Mouse (Mus musculus): ENCODE results near the gene Loxl4.

DNA sequence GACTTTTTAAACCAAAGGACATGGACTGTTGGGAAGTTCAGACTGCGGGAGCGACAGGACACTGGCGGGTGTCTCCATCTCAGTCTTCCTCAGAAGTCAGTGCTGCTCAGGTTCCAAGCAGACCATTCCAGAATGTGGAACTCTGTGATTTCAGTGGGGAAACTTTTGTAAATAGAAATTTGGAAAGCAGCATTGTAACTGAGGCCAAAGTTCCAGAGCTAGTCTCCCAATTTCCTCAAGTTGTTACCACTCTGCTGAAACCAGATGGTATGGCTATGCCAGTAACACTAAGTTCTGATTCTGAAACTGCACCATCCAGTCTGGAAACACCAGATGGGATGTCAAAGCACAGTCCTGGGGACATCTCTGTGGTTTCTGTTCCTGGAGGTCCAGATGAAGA is 49.6 kb downstream of the Loxl4 start:
- no peak for TF ChIP-seq POLR2A (IDR thresholded peaks at IDR 0.05; ENCODE audit: control insufficient read depth, extremely low read depth, insufficient read depth, low read length, poor library complexity)
- TF ChIP-seq CTCF (IDR thresholded peaks at IDR 0.05; ENCODE audit: borderline replicate concordance, control insufficient read depth, extremely low read depth, insufficient read depth, low read length, poor library complexity), result no peak
